Mouse (Mus musculus) C2C12 (cell line): ENCODE results near the gene Calhm3.

ENCODE experiments used
- CEBPB ChIP-seq: IDR thresholded peaks from one replicate; pipeline ENCODE4 v1.6.1; 2011; ENCODE audit warnings: low read depth, mild to moderate bottlenecking, control low read depth, moderate library complexity
- CTCF ChIP-seq: IDR thresholded peaks from one replicate; pipeline ENCODE4 v1.5.1; 2011; ENCODE audit not compliant: control insufficient read depth, insufficient read depth, insufficient read length
- FOSL1 ChIP-seq: IDR thresholded peaks from one replicate; pipeline ENCODE4 v1.8.0; 2011; ENCODE audit warnings: mild to moderate bottlenecking, low read length; ENCODE audit not compliant: poor library complexity, insufficient read depth, severe bottlenecking
- MAX ChIP-seq: IDR thresholded peaks from one replicate; pipeline ENCODE4 v1.6.1; 2011; ENCODE audit warnings: mild to moderate bottlenecking, control low read depth
- MYOD1 ChIP-seq: IDR thresholded peaks from one replicate; pipeline ENCODE4 v1.6.1; 2011; ENCODE audit warnings: low read depth; ENCODE audit not compliant: control insufficient read depth, insufficient read length
- USF1 ChIP-seq: IDR thresholded peaks from one replicate; pipeline ENCODE4 v1.6.1; 2011; ENCODE audit warnings: low read depth, mild to moderate bottlenecking, control low read depth, moderate library complexity

- TF ChIP-seq CTCF (no peak), MAX (no peak), FOSL1 (no peak), MYOD1 (no peak), USF1 (no peak), CEBPB (no peak)
These were observed 41.2 kb upstream of the Calhm3 start for GRCm38 (mm10) chr19:47198671-47199350.
